Mouse (Mus musculus) lung, postnatal 0 days (tissue): ENCODE results near the gene Ces1b. TPM values are rescaled to one million over a fixed set of nuclear protein-coding genes. Genes with fewer than 3 reads are reported as not detected.
A peak's percentile ranks its signal among the peaks of the same experiment; 100 is the strongest.

Experiments used
- ATAC-seq: fragments of 200-750 bp; cut with Nextera tagmentation; 2 replicates; pipeline ENCODE4 v1.8.0; 2017; ENCODE audit warnings: moderate library complexity
- DNase-seq: peaks from one replicate; pipeline ENCODE4 v3.0.0-alpha.2; 2016; ENCODE audit warnings: low spot score
- H3K27ac ChIP-seq: fragments of 300-500 bp; sonication (generic); 2 replicates; pipeline ENCODE4 v1.5.1; 2014; ENCODE audit warnings: antibody characterized with exemption, mild to moderate bottlenecking, low read length, mixed read lengths
- H3K27me3 ChIP-seq: fragments of 300-500 bp; sonication (generic); replicated peaks from 2 replicates; pipeline ENCODE4 v1.6.1; 2014; ENCODE audit warnings: low read length, mixed read lengths; ENCODE audit not compliant: insufficient read depth
- H3K36me3 ChIP-seq: fragments of 300-500 bp; sonication (generic); 2 replicates; pipeline ENCODE4 v1.6.1; 2014; ENCODE audit warnings: low read length, mixed read lengths; ENCODE audit not compliant: insufficient read depth
- H3K4me1 ChIP-seq: fragments of 300-500 bp; sonication (generic); 2 replicates; pipeline ENCODE4 v1.6.1; 2014; ENCODE audit warnings: antibody characterized with exemption, low read depth, low read length, mixed read lengths; ENCODE audit not compliant: insufficient read depth
- H3K4me2 ChIP-seq: fragments of 300-500 bp; sonication (generic); replicated peaks from 2 replicates; pipeline ENCODE4 v1.6.1; 2014; ENCODE audit warnings: low read depth, mild to moderate bottlenecking, low read length, moderate library complexity, mixed read lengths
- H3K4me3 ChIP-seq: fragments of 300-500 bp; sonication (generic); 2 replicates; pipeline ENCODE4 v1.5.1; 2014; ENCODE audit warnings: low read depth, low read length
- H3K9ac ChIP-seq: fragments of 300-500 bp; sonication (generic); replicated peaks from 2 replicates; pipeline ENCODE4 v1.6.1; 2014; ENCODE audit warnings: low read depth, mild to moderate bottlenecking
- H3K9me3 ChIP-seq: fragments of 300-500 bp; sonication (generic); 2 replicates; pipeline ENCODE4 v1.6.1; 2016; ENCODE audit warnings: low read length, mixed read lengths
- CTCF ChIP-seq: IDR thresholded peaks from 2 replicates; pipeline ENCODE4 v1.5.1; 2016; ENCODE audit warnings: antibody characterized with exemption, mild to moderate bottlenecking
- EP300 ChIP-seq: IDR thresholded peaks from 2 replicates; pipeline ENCODE4 v1.6.1; 2016; ENCODE audit warnings: antibody characterized with exemption, mild to moderate bottlenecking, control low read depth
- WGBS: fragments of 180-500 bp; shearing (Covaris S2); extraction: QIAGEN DNeasy Blood & Tissue Kit; methylation state at CpG from one replicate; pipeline ENCODE4 v1.1.7; 2014; 5-methylcytosine and 5-hydroxymethylcytosine counted together
- polyA plus RNA-seq: library from polyadenylated mRNA; unstranded; fragments of >200 nt; fragmentation: Nextera tagmentation; extraction: Ambion mirVana; gene quantifications from 2 replicates; pipeline ENCODE4 v1.2.1, GENCODE M21; 2015

Ces1b gene
- polyA plus RNA-seq, 1 experiment from 2014 or later: 0.37 TPM

- Histone ChIP-seq H3K9me3 (no peaks in the 10 kb centered on the region), H3K4me2 (no peak overlapping the region), H3K27me3 (no peaks in the 10 kb centered on the region), H3K4me3 (no peak overlapping the region), H3K36me3 (no peaks in the 10 kb centered on the region), H3K4me1 (no peaks in the 10 kb centered on the region), H3K9ac (no peak overlapping the region), H3K27ac (no peak overlapping the region)
- ATAC-seq (no peak), DNase-seq (no peak)
- 51% methylated on average over 4 of the region's 4 CpGs for WGBS
- no peak for TF ChIP-seq CTCF
- no peak for TF ChIP-seq EP300
Measured at GRCm38 (mm10) chr8:93014300-93014699, 65.5 kb downstream of the Ces1b start.

- Histone ChIP-seq H3K27me3 (no peaks in the 10 kb centered on the region), H3K36me3 (no peaks in the 10 kb centered on the region), H3K27ac (no peak overlapping the region), H3K4me2 (no peak overlapping the region), H3K9me3 (no peaks in the 10 kb centered on the region), H3K9ac (no peak overlapping the region), H3K4me3 (no peak overlapping the region), H3K4me1 (no peaks in the 10 kb centered on the region)
- no peak for ATAC-seq
- TF ChIP-seq CTCF: peak; percentile 47
- no peak for TF ChIP-seq EP300
- no peak for DNase-seq
- 77% methylated on average over 6 of the region's 6 CpGs for WGBS
Measured at GRCm38 (mm10) chr8:93012226-93012625, 67.6 kb downstream of the Ces1b start.

DNA sequence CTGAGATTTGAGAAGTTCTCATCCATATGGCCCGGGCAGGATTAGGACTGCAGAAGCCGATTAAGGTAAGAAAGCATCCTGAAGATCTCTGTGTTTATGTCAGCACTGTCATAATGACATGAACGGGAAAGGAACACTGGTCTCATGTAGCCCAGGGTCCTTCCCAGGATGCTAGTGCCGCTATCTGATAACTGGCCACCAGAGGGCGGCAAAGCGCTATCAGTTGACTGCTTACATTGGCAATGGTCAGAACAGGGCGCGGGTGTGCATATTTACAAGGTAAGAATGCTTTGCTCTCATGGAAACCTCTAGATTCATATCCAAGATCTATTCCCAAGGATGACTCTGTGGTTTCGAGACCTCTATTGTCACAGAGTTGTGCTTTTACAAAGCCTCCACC is 68.4 kb downstream of the Ces1b start:
- H3K9me3 ChIP-seq: no peaks in the 10 kb centered on the region
- H3K27me3 ChIP-seq: no peaks in the 10 kb centered on the region
- no peak overlapping the region for H3K4me2 ChIP-seq
- peak; percentile 64 for ATAC-seq
- H3K4me1 ChIP-seq: no peaks in the 10 kb centered on the region
- DNase-seq: peak; percentile 70
- H3K27ac ChIP-seq: no peak overlapping the region
- no peak overlapping the region for H3K9ac ChIP-seq
- TF ChIP-seq EP300 (no peak), CTCF (peak; percentile 97)
- no peak overlapping the region for H3K4me3 ChIP-seq
- 7% methylated on average over 9 of the region's 9 CpGs for WGBS
- no peaks in the 10 kb centered on the region for H3K36me3 ChIP-seq

DNA sequence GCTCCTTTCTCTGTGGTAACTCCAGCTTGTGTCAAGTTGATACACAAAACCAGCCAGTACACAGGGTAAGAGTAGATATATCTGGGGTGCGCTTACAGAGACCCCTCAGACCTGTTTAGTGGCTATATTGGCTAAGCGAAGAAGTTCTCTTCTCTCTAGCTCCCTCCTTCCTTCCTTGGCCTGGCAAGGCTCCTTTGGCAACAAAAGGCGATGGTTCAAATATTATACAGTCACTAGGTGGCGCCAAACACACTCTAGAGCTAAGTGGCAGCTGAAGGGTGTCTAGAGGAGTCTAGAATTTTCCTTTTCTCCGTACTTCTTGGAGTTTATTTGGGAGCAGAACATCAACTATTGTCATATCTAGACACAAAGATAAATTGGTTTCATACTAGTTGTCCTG is 69.5 kb downstream of the Ces1b start:
- no peak for TF ChIP-seq EP300
- TF ChIP-seq CTCF: peak; percentile 78
- ATAC-seq (no peak), DNase-seq (peak; percentile 72)
- Histone ChIP-seq H3K9me3 (no peaks in the 10 kb centered on the region), H3K4me2 (no peak overlapping the region), H3K27me3 (no peaks in the 10 kb centered on the region), H3K27ac (no peak overlapping the region), H3K36me3 (no peaks in the 10 kb centered on the region), H3K4me3 (no peak overlapping the region), H3K4me1 (no peaks in the 10 kb centered on the region), H3K9ac (no peak overlapping the region)
- 26% methylated on average over 5 of the region's 5 CpGs for WGBS

Other genes starting within 250 kb of the Ces1b start
- gene Lpcat2, start 224.7 kb downstream of the Ces1b start, polyA plus RNA-seq: 7.6 and 9.4 TPM in 2 replicates
- 0.13 TPM in 1 of 2 replicates, not detected in the other for gene Capns2, start 178.6 kb downstream of the Ces1b start, polyA plus RNA-seq
- gene Slc6a2, start 119.9 kb downstream of the Ces1b start, polyA plus RNA-seq: 0.63 and 0.93 TPM in 2 replicates
- gene Ces1a, start 31.8 kb downstream of the Ces1b start, polyA plus RNA-seq: not detected in 2 replicates
- gene Ces1c, start 51.3 kb upstream of the Ces1b start, polyA plus RNA-seq: 0.08 and 0.24 TPM in 2 replicates
- gene Ces1d, start 117.8 kb upstream of the Ces1b start, polyA plus RNA-seq: 408 and 424 TPM in 2 replicates
- gene Ces1e, start 149.6 kb upstream of the Ces1b start, polyA plus RNA-seq: 2.7 and 3.8 TPM in 2 replicates
- gene Ces1f, start 199.7 kb upstream of the Ces1b start, polyA plus RNA-seq: 1.1 and 1.3 TPM in 2 replicates